Mouse (Mus musculus): ENCODE measurements around the gene Tmem100.

GRCm38 (mm10) chr11:90053820-90054219 lies 23.7 kb downstream of the Tmem100 start:
- TF ChIP-seq POLR2A (IDR thresholded peaks at IDR 0.05; ENCODE audit: insufficient read depth, low read depth, low read length), result no peak
- no peak for TF ChIP-seq CTCF (IDR thresholded peaks at IDR 0.05)
- TF ChIP-seq EP300 (IDR thresholded peaks at IDR 0.05; ENCODE audit: insufficient read depth, low read depth, low read length), result no peak
